Mouse (Mus musculus): ENCODE results near the gene Pfkfb3.

GRCm38 (mm10) chr2:11587996-11588395 lies 34.1 kb upstream of the Pfkfb3 start:
- TF ChIP-seq POLR2A (IDR thresholded peaks at IDR 0.05; ENCODE audit: low read depth, low read length) (no peak), CTCF (IDR thresholded peaks at IDR 0.05; ENCODE audit: borderline replicate concordance, insufficient read depth, low read length) (no peak)

Measured in embryonic fibroblast, embryonic 13.5 days (primary cell).